Mouse (Mus musculus): ENCODE data around the gene Tusc2. TPM values are rescaled to one million over a fixed set of nuclear protein-coding genes. Genes with fewer than 3 reads are reported as not detected.
A peak's percentile ranks its signal among the peaks of the same experiment; 100 is the strongest.
"Not testable (repeated sequence)": the region's sequence is repeated elsewhere in the genome, so short reads cannot be mapped to it uniquely, and the experiment has no call there.

Tusc2 gene
- polyA plus RNA-seq, 1 experiment from 2014 or later = 125 TPM

DNA sequence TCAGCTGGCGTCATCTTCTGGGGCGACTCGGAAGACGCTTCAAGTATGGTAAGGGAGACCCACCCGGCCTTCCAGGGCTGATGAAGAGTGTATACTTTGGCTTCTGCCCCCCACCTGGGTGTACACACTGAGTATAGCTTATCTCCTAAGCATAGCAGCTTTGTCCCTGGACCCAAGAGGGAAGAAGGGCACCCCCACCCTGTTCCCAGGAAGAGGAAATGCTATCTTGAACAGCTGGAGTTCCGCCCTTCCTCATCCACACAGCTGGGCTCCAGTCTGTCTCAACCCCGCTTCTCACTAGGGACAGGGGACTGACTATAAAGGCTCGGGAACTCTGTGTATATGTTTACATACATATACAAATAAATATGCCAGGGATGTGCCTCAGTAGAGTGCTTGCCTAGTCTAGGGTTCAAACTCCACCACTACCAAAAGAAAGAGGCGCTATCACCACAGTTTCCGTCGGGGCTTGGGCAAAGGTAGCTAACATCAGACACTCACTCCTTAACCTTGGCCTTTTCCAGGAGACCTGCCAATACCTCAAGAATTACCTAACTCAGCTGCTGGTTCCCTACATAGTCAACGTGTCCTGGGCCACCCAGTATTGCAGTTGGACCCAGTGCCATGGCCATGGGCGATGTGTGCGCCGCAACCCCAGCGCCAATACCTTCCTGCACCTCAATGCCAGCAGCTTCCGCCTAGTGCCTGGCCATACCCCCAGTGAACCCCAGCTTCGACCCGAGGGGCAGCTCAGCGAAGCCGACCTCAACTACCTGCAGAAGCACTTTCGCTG is 8.7 kb downstream of the Tusc2 start:
- Histone ChIP-seq H3K9me3 (replicated peaks) (no peaks in the 10 kb centered on the region), H3K27me3 (replicated peaks) (no peaks in the 10 kb centered on the region), H3K4me2 (peak overlapping the region; percentile 9; the same call in 1 of the 2 replicates), H3K9ac (replicated peaks) (no peak overlapping the region), H3K27ac (replicated peaks) (no peak overlapping the region), H3K4me3 (replicated peaks) (no peak overlapping the region), H3K4me1 (peaks cover 42% of the 10 kb centered on the region), H3K36me3 (peaks cover 33% of the 10 kb centered on the region)
- WGBS = 96% methylated on average over 22 of the region's 22 CpGs
- no peak for ATAC-seq (ENCODE audit: low FRiP score)

DNA sequence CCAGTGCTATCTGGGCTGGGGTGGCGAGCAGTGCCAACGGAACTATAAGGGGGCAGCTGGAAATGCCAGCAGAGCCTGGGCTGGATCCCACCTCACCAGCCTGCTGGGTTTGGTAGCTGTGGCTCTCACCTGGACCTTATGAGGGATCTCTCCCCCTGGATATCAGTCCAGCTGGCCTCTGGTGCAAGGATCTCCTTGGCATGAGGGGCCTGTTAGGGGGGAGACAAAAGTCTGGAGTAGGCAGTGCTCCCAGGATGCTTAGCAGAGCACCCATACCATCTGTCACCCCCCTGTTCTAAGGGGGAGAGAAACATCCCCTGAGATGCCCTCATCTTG is 9.2 kb downstream of the Tusc2 start:
- no peak overlapping the region for H3K4me2 ChIP-seq
- H3K9ac ChIP-seq (replicated peaks) = no peak overlapping the region
- peaks cover 33% of the 10 kb centered on the region for H3K36me3 ChIP-seq
- no peak overlapping the region for H3K4me3 ChIP-seq (replicated peaks)
- WGBS = 100% methylated on average over 2 of the region's 2 CpGs
- H3K27ac ChIP-seq (replicated peaks) = no peak overlapping the region
- no peaks in the 10 kb centered on the region for H3K27me3 ChIP-seq (replicated peaks)
- peaks cover 46% of the 10 kb centered on the region for H3K4me1 ChIP-seq
- ATAC-seq (ENCODE audit: low FRiP score) = no peak
- no peaks in the 10 kb centered on the region for H3K9me3 ChIP-seq (replicated peaks)

DNA sequence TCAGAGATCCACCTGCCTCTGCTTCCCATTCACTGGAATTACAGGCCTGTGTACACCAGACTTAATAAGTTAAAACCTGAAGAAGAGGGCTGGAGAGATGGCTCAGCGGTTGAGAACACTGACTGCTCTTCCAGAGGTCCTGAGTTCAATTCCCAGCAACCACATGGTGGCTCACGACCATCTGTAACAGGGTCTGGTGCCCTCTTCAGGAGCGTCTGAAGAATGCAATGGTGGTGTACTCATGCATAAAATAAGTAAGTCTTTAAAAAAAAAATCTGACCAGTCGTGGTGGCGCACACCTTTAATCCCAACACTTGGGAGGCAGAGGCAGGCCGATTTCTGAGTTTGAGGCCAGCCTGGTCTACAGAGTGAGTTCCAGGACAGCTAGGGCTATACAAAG is 10.7 kb downstream of the Tusc2 start:
- not testable (repeated sequence) for H3K9ac ChIP-seq (replicated peaks); ATAC-seq (ENCODE audit: low FRiP score); H3K4me2 ChIP-seq; H3K27ac ChIP-seq (replicated peaks); H3K27me3 ChIP-seq (replicated peaks); H3K9me3 ChIP-seq (replicated peaks); H3K4me3 ChIP-seq (replicated peaks)
- WGBS = 84% methylated on average over 6 of the region's 6 CpGs
- H3K36me3 ChIP-seq = peaks cover 33% of the 10 kb centered on the region
- H3K4me1 ChIP-seq = peaks cover 41% of the 10 kb centered on the region

DNA sequence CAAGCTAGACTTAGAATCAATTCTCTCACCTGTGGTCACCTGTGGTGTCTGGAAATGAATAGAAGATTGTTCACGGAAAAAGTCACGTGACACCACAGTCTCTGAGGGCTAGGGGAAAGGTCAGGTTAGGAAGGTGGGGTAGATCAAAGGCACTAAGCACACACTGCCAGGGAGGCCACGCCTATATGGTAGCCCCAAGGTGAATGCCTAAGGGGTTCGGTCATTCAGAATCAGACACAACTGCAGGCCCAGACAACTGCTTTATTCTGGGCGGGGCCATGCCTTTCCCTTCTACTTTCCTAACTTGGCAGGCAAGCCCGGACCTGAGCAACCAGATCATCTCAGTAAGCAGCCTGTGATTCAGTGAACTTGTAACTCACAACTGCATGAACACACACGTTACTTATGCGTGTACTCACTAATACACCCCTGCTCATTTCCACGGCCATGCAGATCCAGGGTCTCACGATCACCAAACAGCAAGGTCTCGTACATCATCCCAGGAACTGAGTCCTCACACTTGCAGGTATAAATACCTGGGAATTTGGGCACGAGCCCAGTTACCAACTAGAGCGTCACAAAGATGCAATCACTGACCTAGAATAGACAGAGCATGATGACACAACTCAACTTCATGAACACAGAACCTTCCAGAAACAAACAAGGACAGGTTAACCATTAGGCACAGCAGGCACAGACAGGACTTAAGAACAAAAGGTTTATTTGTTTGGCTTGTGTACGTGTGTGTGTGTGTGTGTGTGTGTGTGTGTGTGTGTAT is 12.7 kb downstream of the Tusc2 start:
- H3K4me2 ChIP-seq = no peak overlapping the region
- no peaks in the 10 kb centered on the region for H3K9me3 ChIP-seq (replicated peaks)
- 87% methylated on average over 14 of the region's 14 CpGs for WGBS
- ATAC-seq (ENCODE audit: low FRiP score) = no peak
- H3K4me1 ChIP-seq = peaks cover 45% of the 10 kb centered on the region
- H3K27ac ChIP-seq (replicated peaks) = no peak overlapping the region
- H3K36me3 ChIP-seq = peaks cover 33% of the 10 kb centered on the region
- H3K4me3 ChIP-seq (replicated peaks) = no peak overlapping the region
- no peak overlapping the region for H3K9ac ChIP-seq (replicated peaks)
- H3K27me3 ChIP-seq (replicated peaks) = no peaks in the 10 kb centered on the region

DNA sequence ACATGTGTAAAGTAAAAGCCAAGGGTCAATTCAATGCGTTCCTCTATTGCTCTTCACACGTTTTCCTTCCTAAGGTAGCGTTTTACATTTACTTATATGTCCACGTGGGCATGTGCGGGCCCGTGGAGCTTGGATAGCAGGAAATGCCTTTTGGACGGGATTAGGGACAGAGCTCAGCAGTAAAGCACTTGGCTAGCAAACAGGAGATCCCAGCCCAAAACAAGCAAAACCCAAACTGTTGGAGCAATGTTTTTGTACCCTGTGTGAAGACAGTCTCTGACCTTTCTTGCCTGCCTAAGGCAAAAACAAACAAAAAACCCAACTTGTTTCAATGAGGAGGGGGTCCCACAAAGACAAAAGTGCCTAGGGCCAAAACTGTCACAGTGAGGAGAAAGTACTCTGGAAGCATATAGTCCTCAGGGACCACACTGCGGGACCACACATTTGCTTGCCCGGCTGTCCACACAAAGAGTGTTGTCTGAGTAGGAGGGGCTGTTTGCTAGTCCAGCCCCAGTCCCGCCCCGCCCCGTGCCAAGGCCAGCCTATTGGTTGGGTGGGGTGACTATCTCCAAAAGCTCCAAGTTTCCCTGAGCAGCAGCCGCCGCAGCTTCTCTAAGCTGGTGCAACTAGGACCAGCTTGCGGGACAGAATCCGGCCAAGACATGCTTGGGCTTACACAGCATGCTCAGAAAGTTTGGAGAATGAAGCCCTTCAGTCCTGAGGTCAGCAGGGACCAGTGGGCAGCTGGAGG is 13.5 kb downstream of the Tusc2 start, which contains the start of gene Hyal1:
TSS of gene Hyal1 (plus strand) at position 571 of the 751 bp plus-strand sequence.
- H3K4me1 ChIP-seq = peaks cover 45% of the 10 kb centered on the region
- H3K27ac ChIP-seq (replicated peaks) = peak within 1 kb of the TSS; percentile 48
- peaks cover 26% of the 10 kb centered on the region for H3K36me3 ChIP-seq
- WGBS = 29% methylated on average over 16 of the region's 16 CpGs
- H3K4me2 ChIP-seq = peak within 1 kb of the TSS; percentile 47
- no peaks in the 10 kb centered on the region for H3K27me3 ChIP-seq (replicated peaks)
- H3K9me3 ChIP-seq (replicated peaks) = no peaks in the 10 kb centered on the region
- H3K4me3 ChIP-seq (replicated peaks) = peak within 1 kb of the TSS; percentile 23
- ATAC-seq (ENCODE audit: low FRiP score) = no peak
- peak within 1 kb of the TSS; percentile 34 for H3K9ac ChIP-seq (replicated peaks)

DNA sequence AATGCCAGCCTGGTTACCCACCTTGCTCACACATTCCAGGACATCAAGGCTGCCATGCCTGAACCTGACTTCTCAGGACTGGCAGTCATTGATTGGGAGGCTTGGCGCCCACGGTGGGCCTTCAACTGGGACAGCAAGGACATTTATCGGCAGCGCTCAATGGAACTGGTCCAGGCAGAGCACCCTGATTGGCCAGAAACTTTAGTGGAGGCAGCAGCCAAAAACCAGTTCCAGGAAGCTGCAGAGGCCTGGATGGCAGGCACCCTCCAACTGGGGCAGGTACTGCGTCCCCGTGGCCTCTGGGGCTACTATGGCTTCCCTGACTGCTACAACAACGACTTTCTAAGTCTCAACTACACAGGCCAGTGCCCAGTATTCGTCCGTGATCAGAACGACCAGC is 14.8 kb downstream of the Tusc2 start:
- H3K9ac ChIP-seq (replicated peaks) = no peak overlapping the region
- H3K9me3 ChIP-seq (replicated peaks) = no peaks in the 10 kb centered on the region
- H3K4me3 ChIP-seq (replicated peaks) = no peak overlapping the region
- no peak overlapping the region for H3K4me2 ChIP-seq
- H3K27me3 ChIP-seq (replicated peaks) = no peaks in the 10 kb centered on the region
- ATAC-seq (ENCODE audit: low FRiP score) = no peak
- peaks cover 15% of the 10 kb centered on the region for H3K36me3 ChIP-seq
- no peak overlapping the region for H3K27ac ChIP-seq (replicated peaks)
- peaks cover 47% of the 10 kb centered on the region for H3K4me1 ChIP-seq
- 96% methylated on average over 10 of the region's 10 CpGs for WGBS

DNA sequence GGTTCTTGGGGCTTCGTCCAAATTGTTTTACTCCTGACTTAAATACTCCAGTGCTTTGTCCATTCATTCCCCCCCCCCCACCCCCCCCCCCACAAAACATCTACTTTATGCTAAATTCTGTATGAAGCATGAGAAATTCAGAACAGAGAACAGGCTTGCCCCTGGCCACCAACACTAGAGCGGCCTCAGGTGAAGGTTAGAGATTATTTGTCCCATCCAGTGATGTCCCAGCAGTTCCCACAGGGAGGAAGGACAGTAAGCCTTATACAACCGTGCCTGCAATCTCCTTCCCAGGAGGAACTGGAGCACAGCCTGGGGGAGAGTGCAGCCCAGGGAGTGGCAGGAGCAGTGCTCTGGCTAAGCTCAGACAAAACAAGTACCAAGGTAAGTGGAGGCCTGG is 15.5 kb downstream of the Tusc2 start, which contains the start of gene Naa80:
TSS of gene Naa80 (plus strand) at position 301 of the 400 bp plus-strand sequence.
- peaks cover 10% of the 10 kb centered on the region; the same call in 1 of the 2 replicates for H3K36me3 ChIP-seq
- no peaks in the 10 kb centered on the region for H3K9me3 ChIP-seq (replicated peaks)
- H3K4me3 ChIP-seq (replicated peaks) = no peak within 1 kb of the TSS
- no peaks in the 10 kb centered on the region for H3K27me3 ChIP-seq (replicated peaks)
- H3K4me2 ChIP-seq = peak within 1 kb of the TSS; percentile 94
- H3K4me1 ChIP-seq = peaks cover 47% of the 10 kb centered on the region
- 77% methylated on average over 3 of the region's 3 CpGs for WGBS
- peak within 1 kb of the TSS; percentile 14; the same call in 1 of the 2 replicates for H3K9ac ChIP-seq (replicated peaks)
- no peak within 1 kb of the TSS for H3K27ac ChIP-seq (replicated peaks)
- ATAC-seq (ENCODE audit: low FRiP score) = no peak

DNA sequence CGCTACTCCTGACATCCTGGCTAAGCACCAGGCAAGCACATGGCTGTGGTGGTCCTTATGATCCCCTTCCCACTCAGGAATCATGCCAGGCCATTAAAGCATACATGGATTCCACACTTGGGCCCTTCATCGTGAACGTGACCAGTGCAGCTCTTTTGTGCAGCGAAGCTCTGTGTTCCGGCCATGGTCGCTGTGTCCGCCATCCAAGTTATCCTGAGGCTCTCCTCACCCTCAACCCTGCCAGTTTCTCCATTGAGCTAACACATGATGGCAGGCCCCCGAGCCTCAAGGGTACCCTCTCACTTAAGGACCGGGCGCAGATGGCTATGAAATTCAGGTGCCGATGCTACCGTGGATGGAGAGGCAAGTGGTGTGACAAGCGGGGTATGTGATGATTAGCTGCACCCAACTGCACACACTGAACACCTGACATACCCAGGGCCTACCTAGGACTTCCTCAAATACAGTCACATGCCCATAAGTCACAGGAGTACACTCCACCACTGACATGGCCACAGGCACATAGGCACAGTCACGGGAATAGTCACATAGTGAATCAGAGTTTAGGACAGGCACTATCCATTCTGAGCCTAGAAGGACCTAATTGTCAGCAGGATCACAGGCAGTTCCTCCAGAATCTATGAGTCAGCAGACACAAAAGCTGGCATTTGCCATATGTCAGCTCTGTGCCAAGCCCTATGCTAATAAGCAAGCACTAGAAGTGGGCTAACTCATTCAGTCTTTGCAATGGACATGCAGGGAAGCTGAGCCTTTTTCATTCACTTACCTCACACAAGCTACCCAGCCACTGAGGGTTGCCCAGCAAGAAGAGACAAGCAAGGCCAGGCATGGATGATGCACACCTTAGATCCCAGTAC is 16.2 kb downstream of the Tusc2 start:
- WGBS = 86% methylated on average over 14 of the region's 14 CpGs
- Histone ChIP-seq H3K27me3 (replicated peaks) (no peaks in the 10 kb centered on the region), H3K36me3 (peaks cover 6% of the 10 kb centered on the region; the same call in 1 of the 2 replicates), H3K9ac (replicated peaks) (0 out of 2 replicates have a peak overlapping the region, but pooled peaks have one; percentile 14), H3K27ac (replicated peaks) (no peak overlapping the region), H3K4me1 (peaks cover 47% of the 10 kb centered on the region), H3K9me3 (replicated peaks) (no peaks in the 10 kb centered on the region), H3K4me2 (peak overlapping the region; percentile 94), H3K4me3 (replicated peaks) (no peak overlapping the region)
- ATAC-seq (ENCODE audit: low FRiP score) = no peak

DNA sequence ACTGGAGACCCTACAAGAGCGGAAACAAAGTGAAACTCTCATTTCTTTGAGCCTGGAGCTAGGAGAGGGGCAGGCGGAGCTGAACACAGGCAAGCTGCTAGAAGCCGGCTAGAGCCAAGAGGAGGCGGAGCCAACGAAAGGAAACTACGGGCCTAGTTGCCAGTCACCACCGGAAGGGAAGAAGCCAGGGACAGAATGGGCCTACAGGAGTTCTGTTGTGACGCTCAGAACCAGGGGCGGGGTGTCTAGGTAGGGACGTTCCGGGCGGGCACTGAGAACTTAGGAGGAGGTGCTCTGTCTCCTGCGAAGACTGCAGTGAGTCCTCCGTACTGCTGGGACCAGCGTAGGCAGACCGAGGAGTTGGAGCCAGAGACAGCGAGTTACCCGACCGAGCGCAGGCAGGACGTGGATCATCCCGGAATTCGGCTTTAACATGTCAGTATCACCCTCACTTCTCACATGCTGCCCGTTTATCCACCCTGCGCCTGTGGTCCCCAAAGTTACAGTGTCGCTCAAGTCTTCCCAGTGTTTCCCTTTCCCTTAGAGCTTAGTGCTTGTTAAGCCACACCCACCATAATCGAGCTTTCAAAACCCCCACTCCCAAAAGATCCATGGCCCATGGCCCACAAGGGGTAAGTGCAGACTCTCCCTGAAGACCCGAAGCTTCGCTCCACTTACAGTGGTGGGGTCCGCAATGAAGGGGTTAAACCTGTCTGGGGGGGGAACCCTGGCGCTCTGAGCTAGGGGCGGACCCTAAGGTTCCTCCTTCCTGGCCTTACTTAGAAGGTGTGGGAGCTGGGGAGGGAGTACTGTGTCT is 17.7 kb downstream of the Tusc2 start, which contains the start of gene Hyal3:
TSS of gene Hyal3 (plus strand) at position 318 of the 817 bp plus-strand sequence.
- Histone ChIP-seq H3K27ac (replicated peaks) (peak within 1 kb of the TSS; percentile 85), H3K4me1 (peaks cover 47% of the 10 kb centered on the region), H3K4me2 (peak within 1 kb of the TSS; percentile 94), H3K9me3 (replicated peaks) (no peaks in the 10 kb centered on the region), H3K4me3 (replicated peaks) (peak within 1 kb of the TSS; percentile 58), H3K9ac (replicated peaks) (peak within 1 kb of the TSS; percentile 73), H3K36me3 (no peaks in the 10 kb centered on the region), H3K27me3 (replicated peaks) (no peaks in the 10 kb centered on the region)
- peak; percentile 74 for ATAC-seq (ENCODE audit: low FRiP score)
- under 1% methylated on average over 32 of the region's 32 CpGs for whole genome bisulfite sequencing

DNA sequence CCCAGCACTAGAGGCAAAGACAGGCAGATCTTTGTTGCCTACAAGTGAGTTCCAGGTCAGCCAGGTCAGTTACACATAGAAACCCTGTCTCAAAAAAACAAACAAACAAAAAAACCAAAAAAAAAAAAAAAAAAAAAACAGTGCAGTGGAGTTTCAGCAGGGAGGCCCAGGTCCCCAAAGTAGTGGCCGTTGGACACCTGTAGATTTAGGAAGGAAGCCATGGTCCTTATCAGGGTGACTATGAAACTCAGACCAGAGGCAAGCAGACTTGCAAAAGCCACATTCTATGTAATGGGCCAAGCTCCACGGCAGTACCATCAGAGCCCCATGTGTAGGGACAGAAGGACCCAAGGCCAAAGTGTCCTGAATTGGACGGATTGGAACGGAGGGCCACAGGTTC is 18.5 kb downstream of the Tusc2 start:
- H3K4me2 ChIP-seq = peak overlapping the region; percentile 94
- peak overlapping the region; percentile 58 for H3K4me3 ChIP-seq (replicated peaks)
- no peak overlapping the region for H3K27ac ChIP-seq (replicated peaks)
- H3K9me3 ChIP-seq (replicated peaks) = no peaks in the 10 kb centered on the region
- no peaks in the 10 kb centered on the region for H3K36me3 ChIP-seq
- peaks cover 47% of the 10 kb centered on the region for H3K4me1 ChIP-seq
- ATAC-seq (ENCODE audit: low FRiP score) = no peak
- no peak overlapping the region for H3K9ac ChIP-seq (replicated peaks)
- H3K27me3 ChIP-seq (replicated peaks) = no peaks in the 10 kb centered on the region
- 89% methylated on average over 4 of the region's 4 CpGs for WGBS

All from neural tube, embryonic 15.5 days (tissue).